Mouse (Mus musculus): ENCODE measurements at regions not wholly inside any gene's neighbourhood (a gene's known extent, or its start where the extent isn't known, plus 50 kb on each side); places are given as distances from the start of the nearest gene placed in this dataset.
"Not testable (repeated sequence)": the region's sequence is repeated elsewhere in the genome, so short reads cannot be mapped to it uniquely, and the experiment has no call there.

DNA sequence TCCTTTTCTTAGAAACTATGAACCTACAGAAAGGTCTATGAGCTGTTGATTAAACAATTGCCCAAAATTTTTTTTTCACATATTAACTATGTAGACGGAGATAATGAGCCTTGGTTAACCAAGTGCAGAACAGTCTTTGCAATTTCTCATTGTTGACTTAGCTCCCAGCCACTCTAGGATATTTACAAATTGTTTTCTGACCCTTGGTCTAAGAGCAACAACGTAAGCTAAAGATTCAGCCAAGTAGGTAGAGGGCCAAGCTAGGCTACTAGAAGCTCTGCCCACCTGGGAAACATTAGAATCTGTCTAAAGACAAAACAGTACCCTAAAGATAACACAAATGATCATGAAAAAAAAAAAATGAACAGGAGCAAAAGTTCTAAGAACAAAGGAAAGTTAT, 67.5 kb upstream of the Map9 start:
- DNase-seq (ENCODE audit: inconsistent ontology term), result no peak

- DNase-seq (ENCODE audit: inconsistent ontology term), result no peak
Measured at GRCm38 (mm10) chr3:82288996-82289395, 68.8 kb upstream of the Map9 start.

- DNase-seq (ENCODE audit: inconsistent ontology term), result peak; percentile 91
Measured at GRCm38 (mm10) chr3:82276977-82277714, 80.7 kb upstream of the Map9 start.

DNA sequence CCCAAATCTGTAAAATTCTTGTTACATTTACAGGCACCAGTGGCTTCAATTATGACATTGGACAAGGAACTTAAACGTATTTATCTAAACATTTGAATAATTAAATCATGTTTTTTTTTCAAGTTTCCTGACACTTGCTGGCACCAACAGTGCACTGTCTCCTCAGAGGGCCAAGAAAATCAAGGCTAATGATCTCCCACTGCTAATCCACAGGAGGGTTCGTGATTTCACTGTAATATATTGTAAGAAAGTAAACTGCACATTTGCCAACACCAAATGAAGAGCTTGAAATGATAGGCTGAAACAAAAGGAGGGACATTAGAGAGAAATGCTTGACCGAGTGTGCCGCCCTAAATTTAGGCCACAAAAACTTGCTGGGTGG, 82.0 kb upstream of the Map9 start:
- DNase-seq (ENCODE audit: inconsistent ontology term), result peak; percentile 83

DNA sequence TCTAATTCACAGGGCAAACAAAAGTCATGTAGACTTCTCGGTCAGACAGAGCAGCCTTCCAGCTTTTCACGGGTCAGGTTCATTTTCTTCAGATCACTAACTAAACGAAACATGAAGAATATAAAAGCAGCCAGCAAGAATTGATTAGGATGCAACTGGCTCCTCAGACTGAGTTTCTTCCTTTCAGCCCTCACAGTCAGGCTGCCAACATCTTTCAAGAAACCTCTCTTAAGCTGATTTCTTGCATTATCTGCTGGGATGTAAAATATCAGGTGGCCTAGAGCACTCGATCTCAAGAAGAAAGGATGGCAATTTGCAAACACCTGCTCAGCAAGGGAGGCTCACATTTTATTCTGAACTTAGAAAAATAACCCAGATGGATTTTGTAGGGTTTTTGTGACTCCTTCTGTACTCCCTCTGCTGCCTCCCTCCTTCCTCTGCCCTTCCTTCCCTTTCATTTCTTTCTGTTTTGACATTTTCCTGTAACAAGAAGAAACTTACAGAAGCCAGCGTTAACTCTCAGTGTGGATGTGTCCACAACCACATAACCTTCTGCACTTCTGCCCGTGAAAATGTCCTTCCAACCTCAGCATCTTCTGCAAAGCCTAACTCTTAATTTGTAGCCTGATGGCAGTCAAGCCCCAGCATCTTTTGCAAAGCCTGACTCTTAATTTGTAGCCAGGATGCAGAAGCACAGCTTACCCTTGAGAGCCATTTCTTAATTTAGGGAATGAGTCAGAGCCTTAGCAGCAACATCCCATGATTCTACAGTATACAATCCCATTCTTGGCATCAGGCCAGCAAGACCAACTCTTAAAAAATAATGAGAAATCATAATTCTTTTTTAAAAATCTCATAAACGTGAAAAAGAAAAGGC, 82.7 kb upstream of the Map9 start:
- no peak for DNase-seq (ENCODE audit: inconsistent ontology term)

DNA sequence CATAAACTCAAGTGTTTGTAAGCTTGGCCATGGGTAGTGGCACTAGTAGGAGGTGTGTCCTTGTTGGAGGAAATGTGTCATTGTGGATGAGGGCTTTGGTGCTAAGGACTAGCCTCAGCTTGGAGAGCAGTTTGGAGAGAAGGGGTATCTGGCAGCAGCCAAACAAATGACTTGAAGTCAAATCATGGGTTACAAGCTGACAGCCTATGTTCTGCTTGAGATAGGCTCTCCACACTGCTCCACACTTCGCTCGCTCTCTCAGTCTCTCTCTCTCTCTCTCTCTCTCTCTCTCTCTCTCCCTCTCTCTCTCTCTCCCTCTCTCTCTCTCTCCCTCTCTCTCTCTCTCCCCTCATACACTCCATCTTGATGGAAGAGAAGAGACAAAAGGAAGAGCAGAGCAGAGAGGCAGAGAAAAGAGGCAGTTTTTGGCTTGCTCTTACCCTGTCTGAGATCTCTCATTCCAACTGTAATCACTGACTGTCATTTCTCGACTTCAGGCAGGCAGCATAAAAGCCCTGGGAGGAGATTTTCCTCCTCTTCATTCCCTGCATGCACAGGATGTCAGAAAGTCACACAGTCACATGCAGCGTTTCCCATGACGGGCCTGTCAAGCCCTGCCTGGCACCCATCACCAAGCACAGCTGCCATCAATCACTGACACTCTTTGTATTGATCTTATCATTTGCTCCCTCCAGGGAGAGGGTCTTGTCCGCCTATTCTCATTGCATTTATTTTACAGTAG, 83.5 kb upstream of the Map9 start:
- no peak for DNase-seq (ENCODE audit: inconsistent ontology term)

DNA sequence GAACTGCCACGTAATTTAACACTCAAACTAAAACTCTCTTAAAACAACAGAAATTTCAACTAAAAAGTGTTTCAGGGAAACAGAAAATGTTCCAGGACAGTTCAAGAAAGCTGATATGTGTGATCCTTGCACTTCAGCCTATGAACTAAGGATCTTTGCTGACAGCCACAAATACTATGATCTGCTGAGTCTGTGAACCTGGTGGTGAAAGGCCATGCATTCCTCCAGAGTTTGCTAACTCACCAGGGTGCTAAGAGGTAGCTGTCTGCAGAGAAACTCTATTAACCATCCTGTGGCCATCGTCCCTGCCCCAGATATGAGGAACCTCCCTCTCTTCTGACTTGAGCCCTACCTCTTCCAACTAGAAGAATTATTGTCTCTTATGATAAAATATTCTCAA, 84.3 kb upstream of the Map9 start:
- not testable (repeated sequence) for DNase-seq (ENCODE audit: inconsistent ontology term)

DNA sequence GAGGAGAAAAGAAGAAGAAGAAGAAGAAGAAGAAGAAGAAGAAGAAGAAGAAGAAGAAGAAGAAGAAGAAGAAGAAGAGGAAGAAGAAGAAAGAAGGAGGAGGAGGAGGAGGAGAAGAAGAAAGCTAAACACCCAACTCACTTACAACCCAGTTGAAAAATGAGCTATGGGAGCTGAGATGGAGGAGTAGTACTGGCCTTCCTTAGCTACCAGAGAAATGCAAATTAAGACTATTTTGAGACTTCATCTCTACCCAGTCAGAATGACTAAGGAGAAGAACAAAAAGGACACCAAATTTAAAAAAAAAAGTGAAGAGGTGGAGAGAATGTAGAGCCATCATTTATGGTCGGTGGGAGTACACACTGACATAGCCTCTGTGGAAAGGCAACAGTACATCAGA, 85.9 kb upstream of the Map9 start:
- DNase-seq (ENCODE audit: inconsistent ontology term), result no peak

DNA sequence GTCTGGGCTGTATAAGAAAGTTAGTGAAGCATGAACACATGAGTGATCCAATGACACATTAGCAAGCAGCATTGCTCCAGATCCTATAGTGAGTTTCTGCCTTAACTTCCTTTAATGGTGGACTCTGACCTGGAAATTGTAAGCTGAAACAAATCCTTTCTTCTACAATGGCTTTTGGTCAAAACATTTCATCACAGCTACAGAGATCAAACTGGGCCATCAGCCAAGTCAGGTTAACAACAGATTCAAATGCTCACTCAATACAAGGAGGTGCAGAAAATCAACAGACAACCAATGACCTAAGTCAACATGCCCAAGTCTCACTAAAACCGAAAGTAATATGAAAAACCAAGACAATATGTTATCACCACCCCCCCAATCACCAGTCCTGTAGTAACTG, 91.9 kb upstream of the Map9 start:
- no peak for DNase-seq (ENCODE audit: inconsistent ontology term)

GRCm38 (mm10) chr3:82261976-82262375, 95.9 kb upstream of the Map9 start:
- DNase-seq (ENCODE audit: inconsistent ontology term), result no peak

DNA sequence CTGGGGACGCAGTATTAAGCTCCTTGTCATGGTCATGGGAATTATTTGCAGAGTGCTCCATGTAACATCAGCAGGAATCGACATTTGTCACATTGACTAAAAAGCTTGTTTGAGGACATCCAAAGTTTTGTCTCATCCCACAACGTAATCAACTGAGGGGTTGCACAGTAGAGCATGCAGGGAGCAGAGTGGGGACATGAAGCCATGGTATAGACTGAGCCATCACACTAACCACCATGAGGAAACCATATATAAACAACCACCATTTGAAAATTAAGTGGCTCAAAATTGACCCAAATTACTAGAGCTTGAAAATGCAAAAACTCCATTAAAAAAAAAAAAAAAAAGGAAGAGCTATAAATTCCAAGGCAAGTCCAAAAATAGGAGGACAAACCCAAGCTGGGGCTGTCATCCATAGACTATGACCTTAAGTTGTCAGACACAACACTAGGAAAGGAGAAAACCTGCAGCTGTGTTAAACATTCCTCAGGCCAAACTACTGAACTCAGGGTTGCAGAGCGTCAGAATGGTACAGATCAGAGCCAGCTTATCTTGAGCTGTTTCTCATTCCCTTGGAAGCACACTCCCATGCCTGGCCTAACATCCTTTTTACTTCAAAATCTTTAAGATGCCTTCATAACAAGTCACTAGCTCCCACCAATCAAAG, 97.7 kb upstream of the Map9 start:
- no peak for DNase-seq (ENCODE audit: inconsistent ontology term)

- no peak for DNase-seq (ENCODE audit: inconsistent ontology term)
Measured at GRCm38 (mm10) chr3:82250796-82251261, 105.2 kb upstream of the Gucy1a1 start.

GRCm38 (mm10) chr3:82249968-82250795, 104.6 kb upstream of the Gucy1a1 start:
- no peak for DNase-seq (ENCODE audit: inconsistent ontology term)

DNA sequence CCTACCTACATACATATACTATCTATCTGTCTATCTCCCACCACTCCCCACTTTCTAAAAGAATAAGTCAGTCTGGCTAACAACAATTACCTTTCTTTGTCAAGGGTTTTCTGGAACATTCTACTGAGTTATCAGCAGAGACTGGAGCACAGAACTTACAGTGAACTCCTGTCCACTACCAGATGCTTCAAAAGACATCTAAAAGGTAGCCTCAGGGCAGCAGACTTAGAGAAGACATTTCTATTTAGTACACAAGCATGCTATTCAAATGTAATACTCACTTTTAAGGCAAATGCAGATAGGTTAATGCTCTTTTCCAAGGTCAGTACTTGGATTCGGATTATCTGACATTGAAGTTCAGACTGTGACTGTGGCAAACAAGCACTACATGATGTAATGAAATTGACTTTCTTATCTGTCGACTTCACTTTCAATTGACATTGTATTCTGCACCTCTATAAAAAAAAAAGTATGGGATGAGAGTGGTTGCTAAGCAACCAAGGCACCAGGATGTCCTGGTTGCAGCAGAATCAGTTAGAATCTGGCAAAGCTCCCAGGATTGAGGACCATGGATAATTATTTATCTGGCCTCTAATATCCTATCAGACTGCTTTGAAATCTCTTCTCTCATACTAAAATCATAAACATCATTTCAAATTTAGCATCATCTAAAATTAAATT, 90.9 kb upstream of the Gucy1a1 start:
- DNase-seq (ENCODE audit: inconsistent ontology term), result no peak

GRCm38 (mm10) chr3:82234306-82234705, 88.7 kb upstream of the Gucy1a1 start:
- DNase-seq (ENCODE audit: inconsistent ontology term), result no peak

GRCm38 (mm10) chr3:82223379-82223778, 77.8 kb upstream of the Gucy1a1 start:
- no peak for DNase-seq (ENCODE audit: inconsistent ontology term)

DNA sequence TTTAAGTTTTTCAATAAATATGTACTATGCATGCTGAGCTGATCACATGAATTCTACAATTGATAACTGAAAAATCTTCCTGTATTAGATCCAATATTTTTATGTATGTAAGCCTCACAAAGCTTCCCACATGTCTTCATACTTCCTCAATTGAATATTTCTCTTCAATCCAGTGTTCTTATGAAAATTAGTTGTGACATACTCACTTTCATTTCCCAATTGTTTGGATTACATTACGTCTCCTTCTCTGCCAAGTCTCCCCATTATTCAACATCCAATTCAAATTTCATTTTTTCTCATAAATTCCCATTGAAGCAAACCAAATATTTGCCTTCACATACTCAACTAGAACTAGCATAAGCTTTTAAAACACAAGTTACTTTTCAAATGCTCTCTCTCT, 76.3 kb upstream of the Gucy1a1 start:
- no peak for DNase-seq (ENCODE audit: inconsistent ontology term)

- not testable (repeated sequence) for DNase-seq (ENCODE audit: inconsistent ontology term)
Measured at GRCm38 (mm10) chr3:82219192-82219885, 73.8 kb upstream of the Gucy1a1 start.

DNA sequence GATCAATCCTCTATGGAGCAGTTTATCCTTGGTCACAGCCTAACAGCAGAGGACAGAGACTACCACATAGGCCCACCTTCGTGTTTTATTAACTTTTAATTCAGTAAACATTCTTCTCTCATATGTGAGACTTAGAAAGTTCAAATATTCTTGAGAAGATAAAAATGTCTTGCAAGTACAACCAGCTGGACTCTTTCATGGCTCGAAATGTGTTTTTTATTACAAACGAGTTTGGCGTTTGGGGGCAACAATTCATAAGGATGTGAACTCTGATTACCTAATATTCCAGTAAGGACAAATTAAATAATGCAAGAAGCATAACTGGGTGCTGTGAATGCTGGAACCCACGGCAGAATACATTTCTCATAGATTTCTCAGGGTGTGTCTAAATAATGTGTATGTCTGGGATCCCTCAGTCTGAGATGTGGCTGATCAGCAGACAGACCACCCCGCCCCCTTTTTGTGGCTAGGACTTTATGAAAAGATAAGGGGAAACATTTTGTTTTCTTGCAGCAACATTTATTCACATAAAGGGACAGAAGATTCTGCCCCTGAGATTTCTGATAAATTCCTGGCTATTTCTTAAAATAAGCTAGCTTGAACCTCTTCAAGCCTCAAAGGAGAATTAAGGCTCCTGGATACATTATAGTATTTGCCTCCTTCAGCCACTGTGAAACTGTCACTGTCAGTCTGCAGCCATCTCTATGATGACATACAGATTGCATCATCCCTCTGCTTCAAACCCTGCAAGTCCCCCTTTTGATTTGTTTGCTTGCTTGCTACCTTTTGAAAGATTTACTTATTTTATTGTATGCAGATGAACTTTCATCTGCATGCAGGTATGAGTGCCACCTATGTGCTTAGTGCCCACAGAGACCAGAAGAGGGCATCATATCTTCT, 69.2 kb upstream of the Gucy1a1 start:
- no peak for DNase-seq (ENCODE audit: inconsistent ontology term)
